22 mouse cellular contexts compared by ENCODE assay signal in genomic region chr2:138468046-138468572, GRCm38 (mm10).
DNase-seq lines count a peak whose midpoint lies in the region; ATAC-seq lines count a peak whose summit lies in the region.
"Had no signal": no experiment of that assay in that cellular context is flagged by ENCODE, and none has a peak within 500 bp of the region (broad histone marks: within the 10 kb centered on the region; RNA-seq: fewer than 3 reads in every experiment).

No protein-coding gene starts in this region.

- no peak for ATAC-seq in liver, embryonic 12.5 days
- ATAC-seq: CD4-positive, CD25-positive, alpha-beta regulatory T cell, adult 4 months; forebrain, embryonic 13.5 days; forebrain, postnatal 0 days; intestine, embryonic 16.5 days; Patski had no signal

- 73% methylated on average over 22 of the region's 22 CpGs for WGBS in embryonic facial prominence, embryonic 10.5 days
- 64% methylated on average over 22 of the region's 22 CpGs for WGBS in liver, embryonic 12.5 days (ENCODE audit: insufficient replicate concordance)

- H3K27ac ChIP-seq in embryonic facial prominence, embryonic 10.5 days (replicated peaks), result 0 out of 2 replicates have a peak overlapping the region, but pooled peaks have one; percentile 19
- H3K27ac ChIP-seq in liver, embryonic 12.5 days, result no peak overlapping the region
- H3K27ac ChIP-seq: forebrain, embryonic 13.5 days; heart, embryonic 10.5 days; hindbrain, embryonic 15.5 days had no signal

- H3K9ac ChIP-seq in liver, embryonic 12.5 days, result no peak overlapping the region
- H3K9ac ChIP-seq: forebrain, embryonic 13.5 days; forebrain, postnatal 0 days; hindbrain, embryonic 15.5 days had no signal

- H3K4me2 ChIP-seq in liver, embryonic 12.5 days, result no peak overlapping the region
- H3K4me2 ChIP-seq: forebrain, embryonic 13.5 days; hindbrain, embryonic 15.5 days had no signal

- no peaks in the 10 kb centered on the region for H3K9me3 ChIP-seq in embryonic facial prominence, embryonic 10.5 days
- H3K9me3 ChIP-seq in liver, embryonic 12.5 days (replicated peaks), result 0 out of 2 replicates have a peak, but pooled peaks cover 4% of the 10 kb centered on the region
- H3K9me3 ChIP-seq: forebrain, embryonic 13.5 days; heart, embryonic 10.5 days; hindbrain, embryonic 15.5 days had no signal

- no peaks in the 10 kb centered on the region for H3K27me3 ChIP-seq in embryonic facial prominence, embryonic 10.5 days (replicated peaks; ENCODE audit: low read depth, poor library complexity, severe bottlenecking)
- no peaks in the 10 kb centered on the region for H3K27me3 ChIP-seq in liver, embryonic 12.5 days (replicated peaks)
- H3K27me3 ChIP-seq: forebrain, embryonic 13.5 days; hindbrain, embryonic 15.5 days; Patski had no signal

- intact Hi-C loops in left cerebral cortex, postnatal 4 days (cut with DNase I), result no loop called here
- intact Hi-C loops in left cerebral cortex, postnatal 14 days (cut with DNase I), result no loop called here

- H3K4me1 ChIP-seq in embryonic facial prominence, embryonic 10.5 days, result peaks cover 4% of the 10 kb centered on the region; the same call in 1 of the 2 replicates
- H3K4me1 ChIP-seq in liver, embryonic 12.5 days, result no peaks in the 10 kb centered on the region
- H3K4me1 ChIP-seq: forebrain, embryonic 13.5 days; heart, embryonic 10.5 days; hindbrain, embryonic 15.5 days had no signal

- no peaks in the 10 kb centered on the region for H3K36me3 ChIP-seq in embryonic facial prominence, embryonic 10.5 days (replicated peaks)
- no peaks in the 10 kb centered on the region for H3K36me3 ChIP-seq in liver, embryonic 12.5 days
- H3K36me3 ChIP-seq: heart, embryonic 10.5 days; hindbrain, embryonic 15.5 days had no signal

- no peak overlapping the region for H3K4me3 ChIP-seq in embryonic facial prominence, embryonic 10.5 days
- no peak overlapping the region for H3K4me3 ChIP-seq in liver, embryonic 12.5 days
- H3K4me3 ChIP-seq: forebrain, embryonic 13.5 days; heart, embryonic 10.5 days; hindbrain, embryonic 15.5 days had no signal

- DNase-seq in left cerebral cortex, postnatal 4 days, result peak; percentile 2
- DNase-seq in left cerebral cortex, postnatal 14 days (ENCODE audit: low spot score in 2 of 2), result no peak
- DNase-seq in 3134 (ENCODE audit: extremely low read depth, insufficient read length, low spot score), result peak; percentile 4
- peak; percentile 15 for DNase-seq in ES-CJ7 (ENCODE audit: low read depth, low spot score)
- DNase-seq in embryonic facial prominence, embryonic 10.5 days (ENCODE audit: low spot score), result no peak
- DNase-seq in right cerebral cortex, postnatal 10 days (ENCODE audit: low spot score in 2 of 2), result no peak
- DNase-seq: adrenal gland, adult 8-10 months; adrenal gland, postnatal 36 days; B cell, adult 2 months; cerebellum, adult 2 months; cerebellum, postnatal 25 days; forebrain, postnatal 0 days; gastrocnemius, postnatal 36 days; heart, adult 18-20 months; heart, postnatal 14 days had no signal

Comparison
In these comparisons a context has a peak if more than half of its experiments do, and no peak if none do; other contexts are left out.
1. DNase-seq: peak in left cerebral cortex, postnatal 4 days (single experiment), 3134 (single experiment) and ES-CJ7 (single experiment); none in left cerebral cortex, postnatal 14 days (0 of 2), embryonic facial prominence, embryonic 10.5 days (single experiment) and right cerebral cortex, postnatal 10 days (0 of 2).